Mouse (Mus musculus) small intestine, adult 2 months (tissue): ENCODE measurements around the gene Mtmr14. TPM values are rescaled to one million over a fixed set of nuclear protein-coding genes. Genes with fewer than 3 reads are reported as not detected.

Source experiments
- H3K27ac ChIP-seq: fragments of 200-500 bp; 2 replicates; pipeline ENCODE4 v1.5.1; 2012; ENCODE audit warnings: low read depth, low read length, control low read depth, inconsistent platforms; ENCODE audit not compliant: insufficient read depth
- H3K27me3 ChIP-seq: fragments of 200-500 bp; 2 replicates; pipeline ENCODE4 v1.6.1; 2012; ENCODE audit warnings: mild to moderate bottlenecking, moderate library complexity, low read length, inconsistent platforms; ENCODE audit not compliant: control insufficient read depth, insufficient read depth
- H3K36me3 ChIP-seq: fragments of 200-500 bp; 2 replicates; pipeline ENCODE4 v1.6.1; 2012; ENCODE audit warnings: mild to moderate bottlenecking, low read length, control low read depth, inconsistent platforms; ENCODE audit not compliant: control insufficient read depth, insufficient read depth
- H3K4me1 ChIP-seq: fragments of 200-500 bp; 2 replicates; pipeline ENCODE4 v1.6.1; 2012; ENCODE audit warnings: low read length, inconsistent platforms, mixed read lengths; ENCODE audit not compliant: control insufficient read depth, insufficient read depth, insufficient read length
- H3K4me3 ChIP-seq: fragments of 200-500 bp; 2 replicates; pipeline ENCODE4 v1.5.1; 2012; ENCODE audit warnings: low read depth, mild to moderate bottlenecking, control low read depth, inconsistent platforms, low read length, moderate library complexity
- CTCF ChIP-seq: fragments of 200-500 bp; IDR thresholded peaks from 2 replicates; pipeline ENCODE4 v1.5.1; 2012; ENCODE audit warnings: low read depth, mild to moderate bottlenecking, control low read depth, inconsistent platforms, low read length, moderate library complexity, mixed read lengths; ENCODE audit not compliant: insufficient replicate concordance, insufficient read length; ENCODE audit errors: extremely low read depth
- POLR2A ChIP-seq: fragments of 200-500 bp; IDR thresholded peaks from 2 replicates; pipeline ENCODE4 v1.6.1; 2012; ENCODE audit warnings: low read depth, mild to moderate bottlenecking, control low read depth, inconsistent platforms, low read length, moderate library complexity
- WGBS: fragments of 180-500 bp; shearing (Covaris S2); methylation state at CpG from one replicate; pipeline ENCODE4 v1.1.7; 2018; 5-methylcytosine and 5-hydroxymethylcytosine counted together
- polyA plus RNA-seq: library from polyadenylated mRNA; depleted of rRNA; stranded (reverse); fragments of >200 nt; gene quantifications from 2 replicates; pipeline ENCODE4 v1.2.3, GENCODE M21; 2012

Mtmr14 gene
- polyA plus RNA-seq, 1 experiment: 66.0 TPM

DNA sequence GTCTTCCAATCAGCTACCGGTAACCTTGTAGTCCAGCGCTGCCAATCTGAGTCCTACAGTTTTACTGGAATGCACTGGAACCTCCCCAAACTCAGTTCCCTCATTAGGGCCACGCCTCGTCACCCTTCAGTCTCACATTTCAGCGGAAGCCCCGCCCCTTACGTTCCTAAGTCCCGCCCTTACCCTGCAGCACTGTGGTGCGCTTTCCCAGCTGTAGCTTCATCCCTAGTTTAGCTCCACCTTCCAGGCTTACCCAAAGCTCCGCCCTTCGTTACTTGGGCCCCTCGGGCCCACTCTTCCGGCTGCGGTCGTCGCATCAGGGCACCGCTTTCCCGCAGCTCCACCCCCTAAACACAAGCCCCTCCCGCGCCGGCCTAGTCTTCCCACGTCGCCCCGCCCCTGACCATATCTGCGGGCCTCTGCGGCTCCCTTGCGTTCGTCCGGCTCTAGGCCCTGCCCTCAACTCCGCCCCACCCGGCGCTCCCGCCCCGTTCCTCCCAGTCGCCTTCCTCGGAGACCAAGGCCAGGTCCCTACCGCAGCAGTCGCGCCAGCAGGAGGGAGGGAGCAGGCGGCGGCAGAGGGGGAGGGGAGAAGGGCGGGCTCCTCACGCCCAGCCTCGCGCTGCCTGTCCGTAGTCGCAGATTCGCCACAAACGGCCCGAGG is 68.8 kb downstream of the Mtmr14 start:
- peaks cover 13% of the 10 kb centered on the region for H3K36me3 ChIP-seq
- H3K27ac ChIP-seq: peak overlapping the region; percentile 99
- H3K4me1 ChIP-seq: no peaks in the 10 kb centered on the region; the same call in 1 of the 2 replicates
- under 1% methylated on average over 50 of the region's 50 CpGs for WGBS
- H3K4me3 ChIP-seq: peak overlapping the region; percentile 97
- TF ChIP-seq POLR2A (peak; percentile 40; the same call in 1 of the 2 replicates), CTCF (no peak)
- no peaks in the 10 kb centered on the region for H3K27me3 ChIP-seq

DNA sequence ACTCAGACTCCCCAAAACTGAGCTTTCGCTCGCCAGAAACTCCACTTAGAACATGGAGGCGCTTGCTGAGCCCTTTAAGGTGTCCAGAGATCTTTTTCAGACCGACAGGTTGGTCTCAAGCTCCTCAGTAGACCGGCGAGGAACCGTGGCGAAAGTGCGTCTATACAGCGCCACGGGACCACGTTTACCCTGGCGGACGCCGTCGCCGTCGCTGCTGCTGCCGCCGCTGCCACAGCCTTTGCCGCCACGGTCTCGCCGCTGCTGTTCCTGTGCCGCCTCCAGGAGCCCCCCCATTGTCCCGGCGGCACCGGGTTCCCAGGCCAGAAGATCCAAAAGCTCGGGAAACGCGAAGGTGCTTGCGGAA is 69.3 kb downstream of the Mtmr14 start, which contains the start of gene Brpf1:
Gene Brpf1 (plus strand): TSS at position 152 of the 364 bp plus-strand sequence.
- H3K27me3 ChIP-seq: no peaks in the 10 kb centered on the region
- WGBS: under 1% methylated on average over 32 of the region's 32 CpGs

DNA sequence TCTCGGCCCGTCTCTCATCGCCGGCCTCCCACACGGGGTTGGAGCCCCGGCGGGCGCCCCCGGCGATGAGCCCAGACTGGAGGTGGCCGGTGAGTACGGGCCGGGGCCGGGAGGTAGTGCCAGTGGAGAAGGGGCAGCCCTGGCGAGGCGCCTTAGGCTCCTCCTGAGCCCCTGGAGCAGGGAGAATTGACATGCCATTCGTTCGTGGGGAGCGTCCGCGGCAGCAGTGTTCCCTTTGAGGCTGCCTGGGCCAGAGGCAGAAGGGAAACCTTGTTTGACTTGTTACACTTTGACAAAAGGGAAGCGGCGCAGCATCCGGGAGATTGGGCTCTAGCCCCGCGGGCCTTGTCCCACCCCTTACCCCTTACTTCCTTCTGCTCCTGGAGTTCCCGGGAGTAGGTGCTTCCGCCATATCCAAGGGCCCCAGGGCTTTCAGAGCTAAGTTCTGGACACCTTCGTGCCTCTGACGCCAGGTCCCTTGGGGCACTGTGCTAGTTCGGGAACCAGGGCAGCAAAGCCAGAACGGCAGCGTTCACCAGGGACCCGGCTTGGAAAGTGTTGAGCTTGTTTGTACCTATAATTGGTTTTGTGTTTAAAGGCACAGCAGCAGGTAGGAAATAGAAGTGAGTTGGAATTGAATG is 70.0 kb downstream of the Mtmr14 start:
- Histone ChIP-seq H3K4me1 (peaks cover under 1% of the 10 kb centered on the region; the same call in 1 of the 2 replicates), H3K4me3 (peak overlapping the region; percentile 97), H3K27me3 (no peaks in the 10 kb centered on the region), H3K27ac (peak overlapping the region; percentile 99), H3K36me3 (peaks cover 13% of the 10 kb centered on the region)
- TF ChIP-seq POLR2A (no peak; the same call in 1 of the 2 replicates), CTCF (no peak)
- under 1% methylated on average over 34 of the region's 34 CpGs for WGBS

More for the DNA sequence above, 69.3 kb downstream of the Mtmr14 start, which contains the start of gene Brpf1:
- TF ChIP-seq CTCF (no peak), POLR2A (no peak; the same call in 1 of the 2 replicates)
- no peaks in the 10 kb centered on the region; the same call in 1 of the 2 replicates for H3K4me1 ChIP-seq
- H3K36me3 ChIP-seq: peaks cover 13% of the 10 kb centered on the region
- peak within 1 kb of the TSS; percentile 97 for H3K4me3 ChIP-seq
- H3K27ac ChIP-seq: peak within 1 kb of the TSS; percentile 99

DNA sequence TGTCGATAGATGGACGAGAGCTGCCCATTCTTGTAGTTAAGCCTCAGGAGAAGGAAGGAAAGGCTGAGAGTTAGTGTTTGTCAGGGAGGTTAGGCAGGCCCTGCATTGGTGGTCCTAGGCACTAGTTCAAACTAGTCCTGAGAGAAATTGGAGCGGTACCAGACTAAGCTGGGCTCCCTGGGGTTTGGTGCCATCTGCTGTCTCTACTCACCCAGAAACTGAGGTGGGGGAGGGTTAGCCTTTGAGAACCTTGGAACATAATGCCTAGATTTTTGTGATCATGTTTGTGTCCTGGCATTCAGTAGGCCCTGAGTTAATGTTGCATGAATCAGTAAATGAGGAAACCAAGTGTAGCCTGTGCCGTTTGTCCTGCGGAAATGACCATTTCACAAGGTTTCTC is 70.5 kb downstream of the Mtmr14 start:
- Histone ChIP-seq H3K36me3 (peaks cover 15% of the 10 kb centered on the region), H3K27ac (peak overlapping the region; percentile 99), H3K4me1 (peaks cover 2% of the 10 kb centered on the region; the same call in 1 of the 2 replicates), H3K27me3 (no peaks in the 10 kb centered on the region), H3K4me3 (peak overlapping the region; percentile 97)
- 5% methylated on average over 5 of the region's 5 CpGs for WGBS
- TF ChIP-seq CTCF: no peak
- TF ChIP-seq POLR2A: no peak

DNA sequence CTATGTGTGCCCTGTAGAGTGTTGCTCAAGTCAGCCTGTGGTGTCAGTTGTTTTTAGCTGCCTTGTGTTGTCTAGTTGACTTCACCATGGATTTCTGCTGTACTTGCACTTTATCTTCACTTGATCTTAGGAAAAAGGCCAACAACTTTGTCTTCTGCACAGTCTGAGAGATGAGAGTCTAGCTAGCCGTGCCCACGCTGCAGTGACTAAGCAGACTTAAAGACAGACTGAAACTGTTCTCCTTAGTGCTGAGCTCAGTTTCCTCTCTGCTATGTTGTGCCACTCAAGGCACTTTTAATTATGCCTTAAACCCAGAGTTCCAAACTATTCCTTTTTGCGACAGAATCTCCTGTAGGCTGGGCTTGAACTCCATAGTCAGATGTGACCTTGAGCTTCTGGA is 78.3 kb downstream of the Mtmr14 start:
- no peak overlapping the region for H3K27ac ChIP-seq
- H3K4me3 ChIP-seq: no peak overlapping the region
- peaks cover 8% of the 10 kb centered on the region; the same call in 1 of the 2 replicates for H3K4me1 ChIP-seq
- TF ChIP-seq CTCF (no peak), POLR2A (no peak)
- H3K27me3 ChIP-seq: no peaks in the 10 kb centered on the region
- WGBS: 91% methylated on average over 3 of the region's 3 CpGs
- H3K36me3 ChIP-seq: peaks cover 65% of the 10 kb centered on the region

DNA sequence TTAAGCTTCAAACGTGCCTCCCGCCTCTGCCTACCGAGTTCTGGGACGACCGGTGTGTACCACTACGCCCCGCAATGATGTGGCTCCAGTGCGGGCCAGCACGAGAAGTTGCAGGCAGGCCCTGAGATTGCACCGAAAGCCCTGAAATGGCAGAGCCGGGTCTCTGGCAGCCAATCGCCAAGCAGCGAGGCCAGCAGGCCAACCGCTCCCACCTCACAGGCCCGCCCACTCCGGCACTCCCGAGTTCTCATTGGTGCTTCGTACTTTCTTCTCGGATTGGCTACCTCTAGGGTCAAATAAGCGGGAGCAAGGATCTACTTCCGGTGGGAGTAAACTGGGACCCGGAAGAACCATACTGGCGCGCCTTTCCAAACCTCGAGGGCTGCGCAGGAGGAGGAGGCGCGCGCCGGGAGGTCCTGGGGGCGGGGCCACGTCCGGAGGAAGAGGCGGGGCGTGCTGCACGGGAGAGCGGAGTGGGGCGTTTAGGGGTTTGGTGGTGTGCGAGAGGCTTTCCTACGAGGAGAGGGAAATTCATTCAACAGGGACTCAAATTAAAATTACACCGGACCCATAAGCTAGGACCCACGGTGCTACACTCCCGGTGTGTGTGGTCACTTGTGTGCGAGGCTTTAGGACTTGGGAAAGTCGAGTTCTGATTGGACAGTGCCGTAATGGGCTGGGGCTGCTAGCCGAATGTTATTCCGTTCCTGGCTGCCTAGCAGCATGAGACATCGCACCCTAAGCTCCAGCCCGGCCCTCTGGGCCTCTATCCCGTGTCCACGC is 89.1 kb downstream of the Mtmr14 start, which contains the start of gene Ogg1:
Gene Ogg1 (plus strand): TSS at position 440 of the 783 bp plus-strand sequence.
- TF ChIP-seq CTCF: peak; percentile 14; the same call in 1 of the 2 replicates
- TF ChIP-seq POLR2A: peak; percentile 87

More for the DNA sequence above, 89.1 kb downstream of the Mtmr14 start, which contains the start of gene Ogg1:
- Histone ChIP-seq H3K4me3 (peak within 1 kb of the TSS; percentile 85), H3K36me3 (peaks cover 27% of the 10 kb centered on the region), H3K4me1 (peaks cover 6% of the 10 kb centered on the region; the same call in 1 of the 2 replicates), H3K27ac (peak within 1 kb of the TSS; percentile 74), H3K27me3 (no peaks in the 10 kb centered on the region)
- WGBS: under 1% methylated on average over 52 of the region's 52 CpGs
